Mouse (Mus musculus) urinary bladder, postnatal 36 days (tissue): ENCODE results near the gene Nell2.

Experiments
- DNase-seq, 2 experiments: peaks; one replicate each; pipeline ENCODE4 v3.0.0; 2022; ENCODE audit warnings: low spot score in 2 of 2, mixed read lengths in 1 of 2

Gene Nell2

DNA sequence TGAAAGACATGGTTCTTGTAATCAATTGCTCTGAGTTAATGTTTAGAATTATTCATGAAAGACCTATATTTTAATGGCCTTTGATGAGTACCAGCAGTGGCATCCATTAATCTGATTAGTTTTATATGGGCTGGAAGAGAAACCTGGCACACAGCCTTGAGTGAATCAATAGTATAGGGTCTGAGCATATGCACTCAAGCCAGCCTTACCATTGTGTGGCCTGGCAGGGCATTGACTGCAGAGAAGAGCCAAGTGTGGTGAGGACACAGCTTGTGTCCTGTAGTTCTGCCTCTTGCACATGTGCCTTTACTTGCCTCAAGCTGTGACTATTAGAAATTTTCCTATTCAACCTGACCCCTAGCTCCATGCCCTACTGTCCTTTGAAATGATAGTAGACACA, 426.8 kb downstream of the Nell2 start:
- DNase-seq = no peak

DNA sequence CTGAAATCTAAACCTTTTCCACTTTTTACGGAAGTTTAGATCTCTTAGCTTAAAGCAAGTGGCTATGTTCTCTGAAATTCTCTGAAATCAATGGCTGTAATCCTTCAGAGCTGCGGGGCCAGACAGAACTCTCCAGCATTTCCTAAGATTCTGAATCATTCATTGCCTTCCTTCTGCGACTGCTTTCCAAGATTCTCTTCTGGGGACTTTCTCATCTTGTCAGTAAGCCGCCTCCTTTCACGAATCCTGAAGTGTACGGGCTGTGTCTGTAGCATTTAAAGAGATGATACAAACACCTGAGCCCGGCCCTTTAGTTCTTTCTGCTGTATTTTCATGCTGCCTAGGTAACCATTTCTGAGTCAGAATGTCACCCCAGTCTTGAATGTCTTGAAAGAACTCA, 428.2 kb downstream of the Nell2 start:
- DNase-seq = no peak

DNA sequence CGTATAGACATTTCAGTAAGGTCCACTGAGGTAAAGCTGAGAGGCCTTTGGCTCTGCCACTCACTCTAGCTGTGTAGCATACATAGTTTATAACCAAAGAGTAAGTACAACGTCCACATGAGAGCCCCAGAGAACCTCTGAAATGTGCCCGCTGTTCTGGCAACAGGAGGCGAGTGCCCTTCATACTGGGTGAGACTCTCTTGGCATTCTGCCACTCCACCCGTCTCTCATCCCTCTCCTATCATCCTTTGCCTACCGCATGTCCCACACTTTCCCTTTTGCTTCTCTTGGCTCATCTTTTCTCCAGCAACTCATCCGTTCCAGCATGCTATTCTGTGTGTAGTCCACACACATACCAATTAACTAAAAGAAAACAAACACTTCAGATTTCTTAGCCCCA, 442.4 kb downstream of the Nell2 start:
- DNase-seq = no peak

- no peak for DNase-seq
Measured at GRCm38 (mm10) chr15:95081654-95082053, 446.7 kb downstream of the Nell2 start.

- no peak for DNase-seq
Measured at GRCm38 (mm10) chr15:95075356-95075755, 453.0 kb downstream of the Nell2 start.

GRCm38 (mm10) chr15:95070881-95071280, 457.5 kb downstream of the Nell2 start:
- DNase-seq = no peak

DNA sequence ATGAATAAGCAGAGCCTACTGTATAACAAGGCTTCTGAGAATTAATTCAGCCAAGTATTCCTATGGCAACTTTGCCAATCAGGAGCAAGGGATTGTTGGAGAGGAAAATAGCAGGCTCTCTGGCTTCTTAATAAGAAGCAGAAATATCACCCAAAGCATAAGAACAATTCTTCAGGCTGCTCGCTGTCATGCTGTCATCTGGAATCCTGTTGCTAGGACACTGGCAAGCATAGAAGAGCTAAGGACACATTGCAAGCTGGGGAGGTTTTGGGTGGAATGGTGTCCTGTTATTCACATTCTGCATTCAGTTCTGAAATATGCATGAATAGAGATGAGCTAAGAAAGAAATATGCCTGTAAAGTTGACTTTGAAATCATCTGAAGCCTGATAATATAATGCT, 459.6 kb downstream of the Nell2 start:
- DNase-seq = no peak

DNA sequence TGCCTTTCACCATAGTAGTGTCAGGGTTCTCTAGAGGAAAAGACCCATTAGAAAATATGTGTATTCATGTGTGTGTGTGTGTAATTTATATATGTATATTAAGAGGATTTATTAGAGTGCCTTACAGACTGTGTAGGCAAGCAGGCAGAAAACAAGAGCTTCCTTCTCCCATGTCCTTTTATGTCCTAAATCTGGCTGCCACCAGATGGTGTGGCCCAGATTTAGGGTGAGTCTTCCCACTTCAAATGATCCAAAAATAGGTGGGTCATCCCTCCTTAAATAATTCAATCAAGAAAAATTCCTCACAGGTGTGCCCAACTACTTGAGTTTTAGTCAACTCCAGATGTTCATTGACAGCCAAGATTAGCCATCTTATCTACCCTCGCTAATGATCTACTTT, 460.3 kb downstream of the Nell2 start:
- no peak for DNase-seq

GRCm38 (mm10) chr15:95055081-95055650, 473.2 kb downstream of the Nell2 start:
- no peak for DNase-seq

GRCm38 (mm10) chr15:95049171-95049729, 479.1 kb downstream of the Nell2 start:
- DNase-seq = no peak

- DNase-seq = no peak
Measured at GRCm38 (mm10) chr15:95047486-95047885, 480.9 kb downstream of the Nell2 start.

DNA sequence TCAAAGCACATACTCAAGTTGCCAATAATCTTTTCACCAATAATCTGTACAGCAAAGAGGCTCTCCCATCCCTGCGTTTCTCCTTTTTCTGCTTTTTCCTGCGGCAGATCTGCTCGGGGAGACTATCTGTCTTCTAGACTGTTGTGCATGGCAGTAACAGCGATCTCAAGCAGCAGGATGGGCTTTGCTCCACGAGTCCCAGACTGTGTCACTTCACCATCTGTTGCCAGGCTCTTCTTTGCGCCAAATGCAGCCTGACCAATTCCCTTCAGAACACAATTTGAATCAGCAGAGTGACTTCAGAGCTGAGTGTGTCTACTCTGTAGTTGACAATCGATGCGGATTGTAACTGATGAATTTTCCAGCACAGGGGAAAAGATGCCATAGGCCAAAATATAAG, 484.3 kb downstream of the Nell2 start:
- no peak for DNase-seq

DNA sequence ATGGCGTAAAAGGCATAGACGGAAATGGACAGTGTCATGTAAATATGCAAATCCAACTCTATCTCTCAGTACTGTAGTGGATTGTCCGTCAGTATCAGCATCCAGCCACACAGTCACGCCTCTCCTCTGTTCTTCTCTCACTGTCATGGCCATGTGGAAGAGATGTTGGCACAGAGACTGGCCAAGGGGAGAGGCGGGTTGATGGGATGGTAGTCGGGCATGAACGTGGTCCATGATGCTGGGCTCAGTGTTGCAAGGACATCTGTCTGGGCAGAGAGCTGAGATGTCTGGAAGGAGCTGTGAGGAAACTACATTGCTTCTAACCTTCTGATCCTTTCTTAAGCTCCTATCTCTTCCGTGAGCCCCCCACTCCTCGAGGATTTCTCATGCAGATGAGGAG, 485.9 kb downstream of the Nell2 start:
- no peak for DNase-seq

GRCm38 (mm10) chr15:95029487-95029875, 498.9 kb downstream of the Nell2 start:
- DNase-seq = no peak

- DNase-seq = no peak
Measured at GRCm38 (mm10) chr15:95028862-95029486, 499.4 kb downstream of the Nell2 start.
